Mouse (Mus musculus): ENCODE data around the gene Polr3h.

GRCm38 (mm10) chr15:81932951-81933470 is 7.0 kb upstream of the Polr3h start:
- TF ChIP-seq GATA1 (IDR thresholded peaks at IDR 0.05; ENCODE audit: low read length) (no peak), TAL1 (IDR thresholded peaks at IDR 0.05; ENCODE audit: low read length) (no peak)
